Mouse (Mus musculus): ENCODE results near the gene Cenpb. TPM values are rescaled to one million over a fixed set of nuclear protein-coding genes. Genes with fewer than 3 reads are reported as not detected.
A peak's percentile ranks its signal among the peaks of the same experiment; 100 is the strongest.

The Cenpb gene
- total RNA-seq, 1 experiment = 38.5 TPM

- TF ChIP-seq MAFK (IDR thresholded peaks at IDR 0.05; ENCODE audit: insufficient read depth, low read depth, low read length) (no peak), CHD2 (IDR thresholded peaks at IDR 0.05; ENCODE audit: low read depth, low read length) (no peak)
- DNase-seq (ENCODE audit: low read depth, low spot score) = no peak
- H3K36me3 ChIP-seq (ENCODE audit: control insufficient read depth, insufficient read depth, low read length, poor library complexity, severe bottlenecking) = no peaks in the 10 kb centered on the region; the same call in 1 of the 2 replicates
- peaks cover 4 to 23% of the 10 kb centered on the region in 2 experiments for H3K4me1 ChIP-seq (ENCODE audit: control insufficient read depth in 2 of 2, insufficient read depth in 2 of 2, low read length in 2 of 2, poor library complexity in 1 of 2)
- in situ Hi-C loops (cut with MboI; ENCODE audit: low sequenced_read_pairs in 2 of 2, unreplicated experiment in 2 of 2) = no loop called here
- no peak overlapping the region for H3K27ac ChIP-seq (ENCODE audit: insufficient read depth, low read depth, low read length, poor library complexity, severe bottlenecking)
- H3K4me3 ChIP-seq (ENCODE audit: insufficient read depth in 1 of 2, low read depth in 1 of 2, low read length in 2 of 2, poor library complexity in 1 of 2, severe bottlenecking in 1 of 2) = peak overlapping the region; percentile 75 to 92
- H3K9me3 ChIP-seq (ENCODE audit: control insufficient read depth, insufficient read depth, low read depth, low read length) = no peaks in the 10 kb centered on the region
- peak overlapping the region; percentile 85 for H3K9ac ChIP-seq (ENCODE audit: insufficient read depth, low read depth, low read length, poor library complexity, severe bottlenecking)
These were observed 1.0 kb downstream of the Cenpb start for GRCm38 (mm10) chr2:131178828-131179245.

GRCm38 (mm10) chr2:131177932-131178331 lies 1.9 kb downstream of the Cenpb start:
- no peak overlapping the region for H3K4me3 ChIP-seq (ENCODE audit: insufficient read depth in 1 of 2, low read depth in 1 of 2, low read length in 2 of 2, poor library complexity in 1 of 2, severe bottlenecking in 1 of 2)
- peaks cover 4 to 23% of the 10 kb centered on the region in 2 experiments for H3K4me1 ChIP-seq (ENCODE audit: control insufficient read depth in 2 of 2, insufficient read depth in 2 of 2, low read length in 2 of 2, poor library complexity in 1 of 2)
- H3K27ac ChIP-seq (ENCODE audit: insufficient read depth, low read depth, low read length, poor library complexity, severe bottlenecking) = no peak overlapping the region
- no peak for DNase-seq (ENCODE audit: low read depth, low spot score)
- in situ Hi-C loops (cut with MboI; ENCODE audit: low sequenced_read_pairs in 2 of 2, unreplicated experiment in 2 of 2) = no loop called here
- no peaks in the 10 kb centered on the region for H3K9me3 ChIP-seq (ENCODE audit: control insufficient read depth, insufficient read depth, low read depth, low read length)
- H3K36me3 ChIP-seq (ENCODE audit: control insufficient read depth, insufficient read depth, low read length, poor library complexity, severe bottlenecking) = no peaks in the 10 kb centered on the region; the same call in 1 of the 2 replicates
- no peak overlapping the region for H3K9ac ChIP-seq (ENCODE audit: insufficient read depth, low read depth, low read length, poor library complexity, severe bottlenecking)
- TF ChIP-seq HCFC1 (IDR thresholded peaks at IDR 0.05; ENCODE audit: borderline replicate concordance, insufficient read depth, low read length) = no peak
- TF ChIP-seq CHD2 (IDR thresholded peaks at IDR 0.05; ENCODE audit: low read depth, low read length) = no peak
- TF ChIP-seq ZC3H11A (IDR thresholded peaks at IDR 0.05; ENCODE audit: borderline replicate concordance, low read depth, low read length) = no peak
- TF ChIP-seq MAFK (IDR thresholded peaks at IDR 0.05; ENCODE audit: insufficient read depth, low read depth, low read length) = no peak
- no peak for TF ChIP-seq ZNF384 (IDR thresholded peaks at IDR 0.05; ENCODE audit: low read depth, low read length)

GRCm38 (mm10) chr2:131176491-131176890 lies 3.4 kb downstream of the Cenpb start:
- no peak overlapping the region for H3K27ac ChIP-seq (ENCODE audit: insufficient read depth, low read depth, low read length, poor library complexity, severe bottlenecking)
- H3K9ac ChIP-seq (ENCODE audit: insufficient read depth, low read depth, low read length, poor library complexity, severe bottlenecking) = no peak overlapping the region
- no peak overlapping the region for H3K4me3 ChIP-seq (ENCODE audit: insufficient read depth in 1 of 2, low read depth in 1 of 2, low read length in 2 of 2, poor library complexity in 1 of 2, severe bottlenecking in 1 of 2)
- H3K9me3 ChIP-seq (ENCODE audit: control insufficient read depth, insufficient read depth, low read depth, low read length) = no peaks in the 10 kb centered on the region
- TF ChIP-seq HCFC1 (IDR thresholded peaks at IDR 0.05; ENCODE audit: borderline replicate concordance, insufficient read depth, low read length) = no peak
- TF ChIP-seq MAFK (IDR thresholded peaks at IDR 0.05; ENCODE audit: insufficient read depth, low read depth, low read length) = no peak
- no peak for TF ChIP-seq ZC3H11A (IDR thresholded peaks at IDR 0.05; ENCODE audit: borderline replicate concordance, low read depth, low read length)
- no peak for TF ChIP-seq CHD2 (IDR thresholded peaks at IDR 0.05; ENCODE audit: low read depth, low read length)
- TF ChIP-seq ZNF384 (IDR thresholded peaks at IDR 0.05; ENCODE audit: low read depth, low read length) = no peak
- no peaks in the 10 kb centered on the region; the same call in 1 of the 2 replicates for H3K36me3 ChIP-seq (ENCODE audit: control insufficient read depth, insufficient read depth, low read length, poor library complexity, severe bottlenecking)
- DNase-seq (ENCODE audit: low read depth, low spot score) = no peak
- peaks cover 4 to 28% of the 10 kb centered on the region in 2 experiments for H3K4me1 ChIP-seq (ENCODE audit: control insufficient read depth in 2 of 2, insufficient read depth in 2 of 2, low read length in 2 of 2, poor library complexity in 1 of 2)
- in situ Hi-C loops (cut with MboI; ENCODE audit: low sequenced_read_pairs in 2 of 2, unreplicated experiment in 2 of 2) = no loop called here

DNA sequence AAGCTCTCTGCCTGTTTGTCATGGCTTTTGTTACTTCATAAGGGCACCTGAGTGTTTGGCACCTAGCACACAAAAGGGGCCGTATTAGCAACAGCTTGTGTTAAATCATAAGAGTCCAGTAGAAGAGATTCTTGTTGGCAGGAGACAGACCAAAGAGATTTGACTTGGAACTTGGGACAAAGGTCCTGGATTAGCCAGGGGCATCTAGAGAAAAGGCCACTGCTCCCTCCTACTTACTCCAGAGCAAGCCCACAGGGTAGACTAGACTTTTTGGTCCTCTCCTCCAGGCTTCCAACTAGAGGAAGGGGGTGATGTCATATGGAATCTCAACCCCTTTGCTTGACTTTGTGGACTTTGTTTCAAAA lies 3.9 kb downstream of the Cenpb start:
- DNase-seq (ENCODE audit: low read depth, low spot score) = no peak
- Histone ChIP-seq H3K4me3 (ENCODE audit: insufficient read depth in 1 of 2, low read depth in 1 of 2, low read length in 2 of 2, poor library complexity in 1 of 2, severe bottlenecking in 1 of 2) (no peak overlapping the region), H3K9me3 (ENCODE audit: control insufficient read depth, insufficient read depth, low read depth, low read length) (no peaks in the 10 kb centered on the region), H3K36me3 (ENCODE audit: control insufficient read depth, insufficient read depth, low read length, poor library complexity, severe bottlenecking) (no peaks in the 10 kb centered on the region; the same call in 1 of the 2 replicates), H3K4me1 (ENCODE audit: control insufficient read depth in 2 of 2, insufficient read depth in 2 of 2, low read length in 2 of 2, poor library complexity in 1 of 2) (peaks cover 4 to 28% of the 10 kb centered on the region in 2 experiments), H3K27ac (ENCODE audit: insufficient read depth, low read depth, low read length, poor library complexity, severe bottlenecking) (no peak overlapping the region), H3K9ac (ENCODE audit: insufficient read depth, low read depth, low read length, poor library complexity, severe bottlenecking) (no peak overlapping the region)
- TF ChIP-seq MAFK (IDR thresholded peaks at IDR 0.05; ENCODE audit: insufficient read depth, low read depth, low read length) (no peak), CHD2 (IDR thresholded peaks at IDR 0.05; ENCODE audit: low read depth, low read length) (no peak), ZNF384 (IDR thresholded peaks at IDR 0.05; ENCODE audit: low read depth, low read length) (no peak), HCFC1 (IDR thresholded peaks at IDR 0.05; ENCODE audit: borderline replicate concordance, insufficient read depth, low read length) (no peak), ZC3H11A (IDR thresholded peaks at IDR 0.05; ENCODE audit: borderline replicate concordance, low read depth, low read length) (no peak)
- in situ Hi-C loops (cut with MboI; ENCODE audit: low sequenced_read_pairs in 2 of 2, unreplicated experiment in 2 of 2) = no loop called here

Measured in ES-E14 (cell line).